ENCODE assay signal across 8 mouse cellular contexts in the genomic region with DNA sequence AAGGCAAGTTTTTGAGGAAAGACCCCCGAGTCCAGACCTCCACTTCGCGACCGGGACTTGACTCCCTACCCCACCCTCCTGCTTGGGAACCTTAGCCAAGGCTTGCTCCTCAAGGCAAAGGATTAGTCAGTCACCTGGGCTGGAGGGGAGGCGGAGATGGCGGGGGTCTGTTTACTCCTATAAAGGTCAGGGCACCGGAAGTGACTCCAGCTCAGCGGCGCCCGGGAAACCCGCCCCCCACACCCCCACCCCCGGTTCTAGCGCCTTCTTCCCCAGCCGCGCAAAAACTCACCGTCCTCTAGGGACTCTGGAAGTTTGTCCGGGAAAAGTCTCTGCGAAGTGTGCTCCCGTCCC. TPM values are rescaled to one million over a fixed set of nuclear protein-coding genes. Genes with fewer than 3 reads are reported as not detected.
DNase-seq lines count a peak whose midpoint lies in the region; ATAC-seq and TF ChIP-seq lines count a peak whose summit lies in the region.

No protein-coding gene starts in this region.

- 4% methylated on average over 17 of the region's 19 CpGs for WGBS in heart, postnatal 0 days
- WGBS in bone marrow, adult 2 months, result 9% methylated on average over 19 of the region's 19 CpGs
- under 1% methylated on average over 19 of the region's 19 CpGs for WGBS in hindbrain, embryonic 13.5 days
- WGBS in midbrain, embryonic 14.5 days, result 1% methylated on average over 19 of the region's 19 CpGs

- H3K4me3 ChIP-seq in heart, postnatal 0 days (ENCODE audit: low read depth, low read length), result peak overlapping the region; percentile 62
- H3K4me3 ChIP-seq in bone marrow, adult 2 months (replicated peaks; ENCODE audit: control insufficient read depth, low read depth, low read length), result peak overlapping the region; percentile 15
- H3K4me3 ChIP-seq in hindbrain, embryonic 13.5 days, result peak overlapping the region; percentile 60
- H3K4me3 ChIP-seq in midbrain, embryonic 14.5 days (replicated peaks; ENCODE audit: low read depth, low read length), result peak overlapping the region; percentile 48

- no peak for TF ChIP-seq POLR2A in bone marrow, adult 2 months (IDR thresholded peaks at IDR 0.05; ENCODE audit: borderline replicate concordance, control insufficient read depth, low read depth, low read length)

- H3K27me3 ChIP-seq in heart, postnatal 0 days (ENCODE audit: control insufficient read depth, insufficient read depth, low read length), result peaks cover 25% of the 10 kb centered on the region; the same call in 1 of the 2 replicates
- H3K27me3 ChIP-seq in hindbrain, embryonic 13.5 days, result peaks cover 61% of the 10 kb centered on the region
- peaks cover 50% of the 10 kb centered on the region for H3K27me3 ChIP-seq in midbrain, embryonic 14.5 days (ENCODE audit: control insufficient read depth, insufficient read depth, low read length)

- intact Hi-C loops in heart, postnatal 10 days (cut with DNase I), result loop anchor here (2.0 kb wide), 2 partner anchors 14 kb away; no protein-coding TSS in a partner anchor

- no peak for DNase-seq in heart, postnatal 0 days (ENCODE audit: low spot score)
- DNase-seq in heart, postnatal 10 days, result no peak
- no peak for DNase-seq in midbrain, embryonic 14.5 days
- DNase-seq in urinary bladder, adult 18-20 months (ENCODE audit: low spot score in 2 of 2), result no peak
- no peak for DNase-seq in spleen, adult 12 weeks (ENCODE audit: low spot score)

- H3K4me1 ChIP-seq in heart, postnatal 0 days (ENCODE audit: control insufficient read depth, insufficient read depth), result peaks cover 13% of the 10 kb centered on the region
- H3K4me1 ChIP-seq in bone marrow, adult 2 months (ENCODE audit: control insufficient read depth, insufficient read depth, low read length), result no peaks in the 10 kb centered on the region; the same call in 1 of the 2 replicates
- peaks cover 40% of the 10 kb centered on the region for H3K4me1 ChIP-seq in hindbrain, embryonic 13.5 days (replicated peaks)
- peaks cover 25% of the 10 kb centered on the region for H3K4me1 ChIP-seq in midbrain, embryonic 14.5 days (ENCODE audit: control insufficient read depth, insufficient read depth, low read length)

- H3K36me3 ChIP-seq in heart, postnatal 0 days (replicated peaks; ENCODE audit: control insufficient read depth, insufficient read depth, low read length), result no peaks in the 10 kb centered on the region; the same call in 1 of the 2 replicates
- H3K36me3 ChIP-seq in hindbrain, embryonic 13.5 days, result no peaks in the 10 kb centered on the region
- no peaks in the 10 kb centered on the region for H3K36me3 ChIP-seq in midbrain, embryonic 14.5 days (ENCODE audit: control insufficient read depth, insufficient read depth, low read length)

- ATAC-seq in heart, postnatal 0 days (ENCODE audit: insufficient read depth, low read depth), result no peak
- no peak for ATAC-seq in hindbrain, embryonic 13.5 days (ENCODE audit: low FRiP score)
- no peak for ATAC-seq in midbrain, embryonic 14.5 days (ENCODE audit: low FRiP score, low TSS enrichment)
- ATAC-seq in frontal cortex, adult (ENCODE audit: low TSS enrichment), result no peak

- no peak for TF ChIP-seq CTCF in heart, postnatal 0 days (IDR thresholded peaks at IDR 0.05; ENCODE audit: low read depth)
- TF ChIP-seq CTCF in bone marrow, adult 2 months (IDR thresholded peaks at IDR 0.05; ENCODE audit: control insufficient read depth, insufficient read depth, low read length), result no peak

- H3K27ac ChIP-seq in heart, postnatal 0 days (ENCODE audit: low read depth), result no peak overlapping the region
- no peak overlapping the region; the same call in 1 of the 2 replicates for H3K27ac ChIP-seq in bone marrow, adult 2 months (ENCODE audit: control insufficient read depth, insufficient read depth, low read depth, low read length, poor library complexity)
- H3K27ac ChIP-seq in hindbrain, embryonic 13.5 days, result no peak overlapping the region
- no peak overlapping the region for H3K27ac ChIP-seq in midbrain, embryonic 14.5 days (replicated peaks; ENCODE audit: low read depth, low read length)

- H3K9ac ChIP-seq in heart, postnatal 0 days (replicated peaks; ENCODE audit: low read depth, low read length), result peak overlapping the region; percentile 67
- peak overlapping the region; percentile 75 for H3K9ac ChIP-seq in hindbrain, embryonic 13.5 days
- peak overlapping the region; percentile 46; the same call in 1 of the 2 replicates for H3K9ac ChIP-seq in midbrain, embryonic 14.5 days (replicated peaks; ENCODE audit: low read length)

- H3K4me2 ChIP-seq in heart, postnatal 0 days (ENCODE audit: low read depth, low read length), result peak overlapping the region; percentile 93
- H3K4me2 ChIP-seq in hindbrain, embryonic 13.5 days, result peak overlapping the region; percentile 90
- H3K4me2 ChIP-seq in midbrain, embryonic 14.5 days (ENCODE audit: low read length), result peak overlapping the region; percentile 96

- no peak for TF ChIP-seq EP300 in heart, postnatal 0 days (IDR thresholded peaks at IDR 0.05; ENCODE audit: low read depth)

- no peaks in the 10 kb centered on the region for H3K9me3 ChIP-seq in heart, postnatal 0 days (replicated peaks; ENCODE audit: control insufficient read depth, low read length)
- H3K9me3 ChIP-seq in hindbrain, embryonic 13.5 days, result no peaks in the 10 kb centered on the region
- no peaks in the 10 kb centered on the region for H3K9me3 ChIP-seq in midbrain, embryonic 14.5 days (ENCODE audit: control insufficient read depth, low read length)

RNA-seq across cellular contexts. Expression of gene Tcf7, which starts 0.4 kb away (rescaled TPM):
- total RNA-seq in heart, postnatal 0 days (2014; rRNA removed; ENCODE audit: low replicate concordance), result 0.15 and 5.2 TPM in 2 replicates
- 0.88 and 1.1 TPM in 2 replicates for polyA plus RNA-seq in heart, postnatal 0 days (2015; fragmentation: Nextera tagmentation; extraction: Ambion mirVana)
- 1 to 10 TPM; 3.3 to 6.2 TPM for total RNA-seq in heart, postnatal 10 days (2021)
- polyA plus RNA-seq in bone marrow, adult 2 months (2011; ENCODE audit: insufficient read depth, insufficient read length, low replicate concordance, missing spikeins), result 2.6 TPM in 2 replicates
- polyA plus RNA-seq in hindbrain, embryonic 13.5 days (2015; fragmentation: Nextera tagmentation; extraction: Ambion mirVana), result 3.2 and 4.7 TPM in 2 replicates
- polyA plus RNA-seq in midbrain, embryonic 14.5 days (2014; fragmentation: Nextera tagmentation; extraction: Ambion mirVana), result 2.8 and 5.8 TPM in 2 replicates

RNA-seq across cellular contexts. Expression of gene Skp1a, which starts 50.6 kb away (rescaled TPM):
- 158 and 163 TPM in 2 replicates for total RNA-seq in heart, postnatal 0 days (2014; rRNA removed; ENCODE audit: low replicate concordance)
- polyA plus RNA-seq in heart, postnatal 0 days (2015; fragmentation: Nextera tagmentation; extraction: Ambion mirVana), result 492 and 524 TPM in 2 replicates
- total RNA-seq in heart, postnatal 10 days (2021), result 100 to 1,000 TPM; 239 to 266 TPM
- polyA plus RNA-seq in bone marrow, adult 2 months (2011; ENCODE audit: insufficient read depth, insufficient read length, low replicate concordance, missing spikeins), result 102 and 171 TPM in 2 replicates
- 1,097 and 1,103 TPM in 2 replicates for polyA plus RNA-seq in hindbrain, embryonic 13.5 days (2015; fragmentation: Nextera tagmentation; extraction: Ambion mirVana)
- 1,139 and 1,189 TPM in 2 replicates for polyA plus RNA-seq in midbrain, embryonic 14.5 days (2014; fragmentation: Nextera tagmentation; extraction: Ambion mirVana)
